Mouse (Mus musculus): Measurements from ENCODE around the gene Gimap3.

DNA sequence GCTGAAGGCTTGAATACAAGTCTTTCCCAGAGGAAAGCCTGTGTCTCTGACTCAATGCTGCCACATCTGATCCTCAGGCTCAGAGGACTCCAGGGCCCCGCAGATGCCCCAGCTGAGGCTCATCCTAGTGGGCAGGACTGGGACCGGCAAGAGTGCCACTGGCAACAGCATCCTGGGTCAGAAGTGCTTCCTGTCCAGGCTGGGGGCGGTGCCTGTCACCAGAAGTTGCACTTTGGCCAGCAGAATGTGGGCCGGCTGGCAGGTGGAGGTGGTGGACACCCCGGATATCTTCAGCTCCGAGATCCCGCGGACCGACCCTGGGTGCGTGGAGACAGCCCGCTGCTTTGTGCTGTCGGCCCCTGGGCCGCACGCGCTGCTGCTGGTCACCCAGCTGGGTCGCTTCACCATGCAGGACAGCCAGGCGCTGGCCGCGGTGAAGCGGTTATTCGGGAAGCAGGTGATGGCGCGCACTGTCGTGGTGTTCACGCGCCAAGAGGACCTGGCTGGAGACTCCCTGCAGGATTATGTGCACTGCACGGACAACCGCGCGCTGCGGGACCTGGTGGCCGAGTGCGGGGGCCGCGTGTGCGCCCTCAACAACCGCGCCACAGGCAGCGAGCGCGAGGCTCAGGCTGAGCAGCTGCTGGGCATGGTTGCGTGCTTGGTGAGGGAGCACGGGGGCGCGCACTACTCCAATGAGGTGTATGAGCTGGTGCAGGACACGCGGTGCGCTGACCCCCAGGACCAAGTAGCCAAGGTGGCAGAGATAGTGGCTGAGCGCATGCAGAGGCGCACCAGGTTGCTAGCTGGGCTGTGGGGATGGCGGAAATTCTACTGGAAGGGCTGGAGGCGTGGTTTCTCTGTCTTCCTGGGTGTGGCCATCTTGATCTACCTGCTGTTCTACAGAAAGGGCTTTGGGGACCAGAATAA is 28.0 kb downstream of the Gimap3 start:
- TF ChIP-seq CTCF (IDR thresholded peaks at IDR 0.05; ENCODE audit: borderline replicate concordance, insufficient read depth, low read depth, low read length) (no peak), POLR2A (IDR thresholded peaks at IDR 0.05; ENCODE audit: borderline replicate concordance, insufficient read depth, low read length) (no peak)

All from cerebellum, adult 2 months (tissue).